Mouse (Mus musculus) olfactory bulb, adult 2 months (tissue): ENCODE data around the gene S100b.

Experiments
- CTCF ChIP-seq: fragments of 200-500 bp; IDR thresholded peaks from 2 replicates; pipeline ENCODE4 v1.5.1; 2012; ENCODE audit warnings: low read depth, mild to moderate bottlenecking, low read length, moderate library complexity; ENCODE audit not compliant: insufficient read depth
- POLR2A ChIP-seq: fragments of 200-500 bp; IDR thresholded peaks from 2 replicates; pipeline ENCODE4 v1.6.1; 2012; ENCODE audit warnings: mild to moderate bottlenecking, low read depth, low read length, moderate library complexity; ENCODE audit not compliant: insufficient read depth

- TF ChIP-seq POLR2A (no peak), CTCF (no peak)
Observed at GRCm38 (mm10) chr10:76257719-76258390, 4.2 kb downstream of the S100b start.
